Mouse (Mus musculus) MEL (cell line): Measurements from ENCODE around the gene Cacna1h. TPM values are rescaled to one million over a fixed set of nuclear protein-coding genes. Genes with fewer than 3 reads are reported as not detected.

Experiments
- DNase-seq: peaks from one replicate; pipeline ENCODE4 v3.0.0; 2011; ENCODE audit warnings: low read depth, low spot score
- H3K27ac ChIP-seq: 2 replicates; pipeline ENCODE4 v1.5.1; 2012; ENCODE audit warnings: low read depth, mild to moderate bottlenecking, control low read depth, low read length, moderate library complexity; ENCODE audit not compliant: control insufficient read depth
- H3K27me3 ChIP-seq, 2 experiments: fragments of 150-350 bp in 1 of 2; sonication (generic) in 1 of 2; 2 replicates each; pipeline ENCODE4 v1.6.1; 2012; ENCODE audit warnings: low read length in 2 of 2, mild to moderate bottlenecking in 2 of 2, improper control_type of control experiment in 1 of 2, moderate library complexity in 1 of 2; ENCODE audit not compliant: insufficient read depth in 2 of 2, control insufficient read depth in 1 of 2
- H3K36me3 ChIP-seq, 2 experiments: 2 replicates each; pipeline ENCODE4 v1.6.1; 2012 to 2014; ENCODE audit warnings: low read length in 2 of 2, improper control_type of control experiment in 1 of 2, inconsistent platforms in 1 of 2, mild to moderate bottlenecking in 1 of 2; ENCODE audit not compliant: insufficient read depth in 2 of 2, control insufficient read depth in 1 of 2
- H3K4me1 ChIP-seq, 2 experiments: fragments of 150-350 bp in 1 of 2; sonication (generic) in 1 of 2; 2 replicates each; pipeline ENCODE4 v1.6.1; 2012; ENCODE audit warnings: low read length in 2 of 2, improper control_type of control experiment in 1 of 2, mild to moderate bottlenecking in 1 of 2; ENCODE audit not compliant: insufficient read depth in 2 of 2, control insufficient read depth in 1 of 2
- H3K4me3 ChIP-seq, 2 experiments: fragments of 150-350 bp in 1 of 2; sonication (generic) in 1 of 2; 2 replicates each; pipeline ENCODE4 v1.5.1; 2012; ENCODE audit warnings: low read depth in 2 of 2, low read length in 2 of 2, mild to moderate bottlenecking in 2 of 2, moderate library complexity in 2 of 2, control low read depth in 1 of 2, improper control_type of control experiment in 1 of 2; ENCODE audit not compliant: control insufficient read depth in 1 of 2, insufficient read depth in 1 of 2
- H3K79me2 ChIP-seq: 2 replicates; pipeline ENCODE4 v1.6.1; 2012; ENCODE audit warnings: mild to moderate bottlenecking, low read length, moderate library complexity; ENCODE audit not compliant: control insufficient read depth, poor library complexity, insufficient read depth
- H3K9ac ChIP-seq: 2 replicates; pipeline ENCODE4 v1.6.1; 2012; ENCODE audit warnings: low read depth, mild to moderate bottlenecking, control low read depth, low read length, moderate library complexity; ENCODE audit not compliant: control insufficient read depth, poor library complexity, severe bottlenecking
- H3K9me3 ChIP-seq: fragments of 150-350 bp; sonication (generic); replicated peaks from 2 replicates; pipeline ENCODE4 v1.6.1; 2012; ENCODE audit warnings: mild to moderate bottlenecking, low read length, improper control_type of control experiment, moderate library complexity; ENCODE audit not compliant: insufficient read depth
- CHD2 ChIP-seq: IDR thresholded peaks from 2 replicates; pipeline ENCODE4 v1.6.1; 2011; ENCODE audit warnings: low read length, improper control_type of control experiment
- MAFK ChIP-seq: IDR thresholded peaks from 2 replicates; pipeline ENCODE4 v1.6.1; 2011; ENCODE audit warnings: low read depth, mild to moderate bottlenecking, low read length, improper control_type of control experiment, borderline replicate concordance
- MAZ ChIP-seq: IDR thresholded peaks from 2 replicates; pipeline ENCODE4 v1.6.1; 2012; ENCODE audit warnings: low read depth, mild to moderate bottlenecking, inconsistent platforms, low read length, improper control_type of control experiment
- MXI1 ChIP-seq: IDR thresholded peaks from 2 replicates; pipeline ENCODE4 v1.6.1; 2011; ENCODE audit warnings: mild to moderate bottlenecking, low read depth, low read length, improper control_type of control experiment
- SIN3A ChIP-seq: IDR thresholded peaks from 2 replicates; pipeline ENCODE4 v1.6.1; 2012; ENCODE audit warnings: low read length, improper control_type of control experiment, inconsistent platforms
- USF2 ChIP-seq, 2 experiments: IDR thresholded peaks; 2 replicates each; pipeline ENCODE4 v1.6.1; 2011 to 2012; ENCODE audit warnings: improper control_type of control experiment in 2 of 2, low read length in 2 of 2, borderline replicate concordance in 1 of 2, inconsistent platforms in 1 of 2, low read depth in 1 of 2, mild to moderate bottlenecking in 1 of 2; ENCODE audit not compliant: insufficient read depth in 1 of 2
- ZKSCAN1 ChIP-seq: IDR thresholded peaks from 2 replicates; pipeline ENCODE4 v1.6.1; 2012; ENCODE audit warnings: low read depth, mild to moderate bottlenecking, inconsistent platforms, low read length, improper control_type of control experiment, moderate library complexity
- polyA plus RNA-seq, 2 experiments: library from polyadenylated mRNA; stranded (reverse) in 1 of 2; unstranded in 1 of 2; fragments of >175 nt in 1 of 2; fragments of >200 nt in 1 of 2; gene quantifications; 2 replicates each; pipeline versions ENCODE4 v1.2.1 to v1.2.4; 2012; ENCODE audit warnings: low replicate concordance in 2 of 2, low read depth in 1 of 2; ENCODE audit not compliant: insufficient read length in 2 of 2, insufficient read depth in 1 of 2, missing spikeins in 1 of 2
- total RNA-seq: library from RNA; depleted of rRNA; stranded (reverse); fragments of 300-350 nt; gene quantifications from 2 replicates; pipeline ENCODE4 v1.2.3, GENCODE M21; 2012; rRNA removed

The Cacna1h gene
- total and polyA plus RNA-seq, 3 experiments, result 0.25 to 0.31 TPM; not detected in 1

DNA sequence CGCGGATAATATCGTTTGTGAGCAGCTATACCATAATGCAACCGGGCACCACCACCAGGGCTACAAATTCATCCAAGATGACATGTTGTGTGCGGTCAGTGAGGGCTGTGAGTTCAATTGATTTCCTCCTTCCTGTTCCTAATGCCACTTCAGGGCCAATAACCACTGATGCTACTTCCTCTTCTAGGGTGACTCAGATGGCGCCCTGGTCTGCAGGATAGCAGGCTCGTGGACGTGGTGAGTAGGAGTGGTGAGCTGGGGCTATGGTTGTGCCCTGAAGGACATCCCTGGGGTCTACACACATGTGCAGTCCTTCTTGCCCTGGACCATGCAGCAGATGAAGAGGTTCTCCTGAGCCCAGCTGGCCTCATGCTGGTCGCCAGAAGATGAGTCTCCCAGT, 101.3 kb downstream of the Cacna1h start:
- TF ChIP-seq SIN3A (no peak), USF2 (IDR thresholded peaks at IDR 0.05; ENCODE audit: borderline replicate concordance in 1 of 2, insufficient read depth in 1 of 2, low read depth in 1 of 2, low read length in 2 of 2) (no peak), MXI1 (no peak), MAFK (no peak), MAZ (no peak), ZKSCAN1 (no peak), CHD2 (no peak)
- TF ChIP-seq, all 39 proteins: peak for 0
- no peak overlapping the region for H3K4me3 ChIP-seq
- H3K36me3 ChIP-seq, result no peaks in the 10 kb centered on the region
- H3K27me3 ChIP-seq, result peaks cover 5 to 14% of the 10 kb centered on the region in 2 experiments
- H3K9me3 ChIP-seq, result no peaks in the 10 kb centered on the region
- no peaks in the 10 kb centered on the region for H3K79me2 ChIP-seq
- H3K27ac ChIP-seq, result no peak overlapping the region
- H3K4me1 ChIP-seq, result no peaks in the 10 kb centered on the region
- no peak overlapping the region for H3K9ac ChIP-seq
- DNase-seq, result no peak

Other genes with a start within 250 kb of the Cacna1h start
- gene BC003965, start 249.2 kb downstream of the Cacna1h start, total RNA-seq, result 19.8 and 22.0 TPM in 2 replicates
- gene BC003965, start 249.2 kb downstream of the Cacna1h start, polyA plus RNA-seq, result 10 to 100 TPM in 1 of 2 experiments, not detected in 1; 29.2 TPM
- 16.6 and 18.0 TPM in 2 replicates for gene Unkl, start 245.4 kb downstream of the Cacna1h start, total RNA-seq
- gene Unkl, start 245.4 kb downstream of the Cacna1h start, polyA plus RNA-seq, result 10 to 100 TPM in 1 of 2 experiments, not detected in 1; 42.4 TPM
- 7.7 and 8.7 TPM in 2 replicates for gene Gnptg, start 193.7 kb downstream of the Cacna1h start, total RNA-seq
- 10 to 100 TPM in 1 of 2 experiments, not detected in 1; 10.8 TPM for gene Gnptg, start 193.7 kb downstream of the Cacna1h start, polyA plus RNA-seq
- 35.2 and 37.4 TPM in 2 replicates for gene Tsr3, start 193.6 kb downstream of the Cacna1h start, total RNA-seq
- gene Tsr3, start 193.6 kb downstream of the Cacna1h start, polyA plus RNA-seq, result 10 to 100 TPM in 1 of 2 experiments, not detected in 1; 50.5 TPM
- gene Baiap3, start 177.4 kb downstream of the Cacna1h start, total RNA-seq, result 0.08 and 0.13 TPM in 2 replicates
- under 1 TPM in 1 of 2 experiments, not detected in 1; 0.14 TPM for gene Baiap3, start 177.4 kb downstream of the Cacna1h start, polyA plus RNA-seq
- 457 and 464 TPM in 2 replicates for gene Ube2i, start 159.2 kb downstream of the Cacna1h start, total RNA-seq
- 100 to 1,000 TPM in 1 of 2 experiments, not detected in 1; 564 TPM for gene Ube2i, start 159.2 kb downstream of the Cacna1h start, polyA plus RNA-seq
- gene Prss34, start 135.4 kb downstream of the Cacna1h start, total RNA-seq, result not detected in 2 replicates
- not detected for gene Prss34, start 135.4 kb downstream of the Cacna1h start, polyA plus RNA-seq
- gene Prss28, start 125.1 kb downstream of the Cacna1h start, total RNA-seq, result not detected in 2 replicates
- gene Prss28, start 125.1 kb downstream of the Cacna1h start, polyA plus RNA-seq, result not detected
- not detected in 2 replicates for gene Prss29, start 115.1 kb downstream of the Cacna1h start, total RNA-seq
- gene Prss29, start 115.1 kb downstream of the Cacna1h start, polyA plus RNA-seq, result not detected
- gene Tpsab1, start 88.2 kb downstream of the Cacna1h start, total RNA-seq, result not detected in 2 replicates
- gene Tpsab1, start 88.2 kb downstream of the Cacna1h start, polyA plus RNA-seq, result not detected
- gene Tpsb2, start 67.5 kb downstream of the Cacna1h start, total RNA-seq, result not detected in 2 replicates
- gene Tpsb2, start 67.5 kb downstream of the Cacna1h start, polyA plus RNA-seq, result not detected
- gene Tpsg1, start 64.5 kb downstream of the Cacna1h start, total RNA-seq, result not detected in 2 replicates
- gene Tpsg1, start 64.5 kb downstream of the Cacna1h start, polyA plus RNA-seq, result not detected
- not detected in 2 replicates for gene Tekt4, start 20.8 kb upstream of the Cacna1h start, total RNA-seq
- gene Tekt4, start 20.8 kb upstream of the Cacna1h start, polyA plus RNA-seq, result not detected
- gene Sstr5, start 63.5 kb upstream of the Cacna1h start, total RNA-seq, result not detected in 2 replicates
- not detected for gene Sstr5, start 63.5 kb upstream of the Cacna1h start, polyA plus RNA-seq
- not detected in 2 replicates for gene Sox8, start 136.9 kb upstream of the Cacna1h start, total RNA-seq
- gene Sox8, start 136.9 kb upstream of the Cacna1h start, polyA plus RNA-seq, result not detected
- gene Lmf1, start 145.3 kb upstream of the Cacna1h start, total RNA-seq, result 14.0 and 16.0 TPM in 2 replicates
- 10 to 100 TPM in 1 of 2 experiments, not detected in 1; 30.5 TPM for gene Lmf1, start 145.3 kb upstream of the Cacna1h start, polyA plus RNA-seq